Mouse (Mus musculus): ENCODE results near the gene Ercc5. TPM values are rescaled to one million over a fixed set of nuclear protein-coding genes. Genes with fewer than 3 reads are reported as not detected.

Ercc5 gene
- polyA plus RNA-seq, 1 experiment, result 2.7 TPM

GRCm38 (mm10) chr1:44216352-44217116 is 69.0 kb downstream of the Ercc5 start:
- WGBS, result 79% methylated on average over 2 of the region's 2 CpGs
- Histone ChIP-seq H3K27ac (ENCODE audit: insufficient read depth, low read length) (no peak overlapping the region), H3K36me3 (ENCODE audit: control insufficient read depth, insufficient read depth, low read length) (no peaks in the 10 kb centered on the region), H3K27me3 (ENCODE audit: control insufficient read depth, insufficient read depth, low read length) (no peaks in the 10 kb centered on the region), H3K4me3 (ENCODE audit: extremely low read depth, insufficient read depth, insufficient read length) (no peak overlapping the region), H3K4me1 (ENCODE audit: control insufficient read depth, insufficient read depth, insufficient read length) (no peaks in the 10 kb centered on the region)
- TF ChIP-seq POLR2A (IDR thresholded peaks at IDR 0.05; ENCODE audit: low read depth, low read length) (no peak), CTCF (IDR thresholded peaks at IDR 0.05; ENCODE audit: extremely low read depth, insufficient read depth, insufficient read length, insufficient replicate concordance) (no peak)
- no peak for DNase-seq (ENCODE audit: low read depth in 1 of 2, low spot score in 2 of 2)

GRCm38 (mm10) chr1:44217118-44217517 is 69.6 kb downstream of the Ercc5 start:
- DNase-seq (ENCODE audit: low read depth in 1 of 2, low spot score in 2 of 2), result no peak
- no peaks in the 10 kb centered on the region for H3K27me3 ChIP-seq (ENCODE audit: control insufficient read depth, insufficient read depth, low read length)
- H3K4me1 ChIP-seq (ENCODE audit: control insufficient read depth, insufficient read depth, insufficient read length), result no peaks in the 10 kb centered on the region
- no peak for TF ChIP-seq POLR2A (IDR thresholded peaks at IDR 0.05; ENCODE audit: low read depth, low read length)
- TF ChIP-seq CTCF (IDR thresholded peaks at IDR 0.05; ENCODE audit: extremely low read depth, insufficient read depth, insufficient read length, insufficient replicate concordance), result no peak
- H3K4me3 ChIP-seq (ENCODE audit: extremely low read depth, insufficient read depth, insufficient read length), result no peak overlapping the region
- H3K27ac ChIP-seq (ENCODE audit: insufficient read depth, low read length), result no peak overlapping the region
- 67% methylated on average over 2 of the region's 2 CpGs for WGBS
- no peaks in the 10 kb centered on the region for H3K36me3 ChIP-seq (ENCODE audit: control insufficient read depth, insufficient read depth, low read length)

- H3K27me3 ChIP-seq (ENCODE audit: control insufficient read depth, insufficient read depth, low read length), result no peaks in the 10 kb centered on the region
- no peaks in the 10 kb centered on the region for H3K4me1 ChIP-seq (ENCODE audit: control insufficient read depth, insufficient read depth, insufficient read length)
- H3K4me3 ChIP-seq (ENCODE audit: extremely low read depth, insufficient read depth, insufficient read length), result no peak within 1 kb of the TSS
- no peak for DNase-seq (ENCODE audit: low read depth in 1 of 2, low spot score in 2 of 2)
- H3K36me3 ChIP-seq (ENCODE audit: control insufficient read depth, insufficient read depth, low read length), result no peaks in the 10 kb centered on the region
- no peak within 1 kb of the TSS for H3K27ac ChIP-seq (ENCODE audit: insufficient read depth, low read length)
- WGBS, result 83% methylated on average over 1 of the region's 1 CpGs
- no peak for TF ChIP-seq POLR2A (IDR thresholded peaks at IDR 0.05; ENCODE audit: low read depth, low read length)
- no peak for TF ChIP-seq CTCF (IDR thresholded peaks at IDR 0.05; ENCODE audit: extremely low read depth, insufficient read depth, insufficient read length, insufficient replicate concordance)
Measured at GRCm38 (mm10) chr1:44218876-44219275, 71.3 kb downstream of the Ercc5 start, which contains the start of gene Mettl21e. Mettl21e (minus strand) TSS chr1:44218961.

DNA sequence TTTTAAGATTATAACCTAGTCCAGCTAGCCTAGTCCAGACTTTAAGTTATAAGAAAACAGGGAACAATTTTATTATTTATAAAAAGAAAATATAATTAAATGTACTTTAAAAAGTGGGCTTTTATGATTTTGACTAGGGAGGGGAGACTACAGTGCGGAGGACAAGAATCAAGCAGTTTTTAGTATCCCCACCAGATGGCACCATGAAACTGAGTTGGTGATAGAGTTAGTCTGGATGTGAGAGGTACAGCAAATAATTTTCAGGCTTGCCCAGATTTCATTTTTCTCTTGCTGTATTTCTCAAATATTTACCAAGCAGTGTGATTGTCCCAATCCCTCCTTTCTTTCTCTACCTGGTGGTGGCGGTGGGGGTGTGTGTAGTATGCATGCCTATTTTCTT is 81.5 kb downstream of the Ercc5 start:
- no peaks in the 10 kb centered on the region for H3K27me3 ChIP-seq (ENCODE audit: control insufficient read depth, insufficient read depth, low read length)
- no peaks in the 10 kb centered on the region for H3K36me3 ChIP-seq (ENCODE audit: control insufficient read depth, insufficient read depth, low read length)
- H3K4me3 ChIP-seq (ENCODE audit: extremely low read depth, insufficient read depth, insufficient read length), result no peak overlapping the region
- WGBS, result 71% methylated on average over 2 of the region's 2 CpGs
- no peak for DNase-seq (ENCODE audit: low read depth in 1 of 2, low spot score in 2 of 2)
- TF ChIP-seq CTCF (IDR thresholded peaks at IDR 0.05; ENCODE audit: extremely low read depth, insufficient read depth, insufficient read length, insufficient replicate concordance) (no peak), POLR2A (IDR thresholded peaks at IDR 0.05; ENCODE audit: low read depth, low read length) (no peak)
- no peaks in the 10 kb centered on the region for H3K4me1 ChIP-seq (ENCODE audit: control insufficient read depth, insufficient read depth, insufficient read length)
- no peak overlapping the region for H3K27ac ChIP-seq (ENCODE audit: insufficient read depth, low read length)

Other genes with a start within 250 kb of the Ercc5 start
- gene Tpp2, start 214.1 kb upstream of the Ercc5 start, polyA plus RNA-seq (2012; rRNA removed), result 4.5 and 4.7 TPM in 2 replicates
- not detected in 2 replicates for gene Mettl21c, start 127.7 kb upstream of the Ercc5 start, polyA plus RNA-seq (2012; rRNA removed)
- not detected in 2 replicates for gene Gm8251, start 85.8 kb upstream of the Ercc5 start, polyA plus RNA-seq (2012; rRNA removed)
- 5.8 and 6.3 TPM in 2 replicates for gene Tex30, start 45.3 kb upstream of the Ercc5 start, polyA plus RNA-seq (2012; rRNA removed)
- 5.6 and 8.0 TPM in 2 replicates for gene Kdelc1, start 28.9 kb upstream of the Ercc5 start, polyA plus RNA-seq (2012; rRNA removed)
- 0.85 and 1.5 TPM in 2 replicates for gene Bivm, start 28.8 kb upstream of the Ercc5 start, polyA plus RNA-seq (2012; rRNA removed)
- not detected in 2 replicates for gene Mettl21e, start 71.2 kb downstream of the Ercc5 start, polyA plus RNA-seq (2012; rRNA removed)

Measured in spleen, adult 2 months (tissue).